Mouse (Mus musculus) MEL (cell line): ENCODE results near the gene Galntl6.

Experiments used
- CTCF ChIP-seq, 3 experiments: IDR thresholded peaks in 2 of 3; conservative IDR thresholded peaks in 1 of 3; 2 replicates each; pipeline ENCODE4 v1.5.1; 2011 to 2012; ENCODE audit warnings: low read length in 3 of 3, low read depth in 2 of 3, mild to moderate bottlenecking in 2 of 3, improper control_type of control experiment in 1 of 3, inconsistent platforms in 1 of 3, mixed read lengths in 1 of 3, moderate library complexity in 1 of 3; ENCODE audit not compliant: control insufficient read depth in 1 of 3, insufficient read depth in 1 of 3, poor library complexity in 1 of 3, severe bottlenecking in 1 of 3
- EP300 ChIP-seq, 2 experiments: IDR thresholded peaks; 2 replicates each; pipeline ENCODE4 v1.6.1; 2011; ENCODE audit warnings: improper control_type of control experiment in 2 of 2, low read length in 2 of 2, low read depth in 1 of 2, mild to moderate bottlenecking in 1 of 2
- HCFC1 ChIP-seq: IDR thresholded peaks from 2 replicates; pipeline ENCODE4 v1.6.1; 2012; ENCODE audit warnings: low read depth, mild to moderate bottlenecking, inconsistent platforms, low read length, improper control_type of control experiment, moderate library complexity
- MAFK ChIP-seq: IDR thresholded peaks from 2 replicates; pipeline ENCODE4 v1.6.1; 2011; ENCODE audit warnings: low read depth, mild to moderate bottlenecking, low read length, improper control_type of control experiment, borderline replicate concordance
- MAX ChIP-seq: IDR thresholded peaks from 2 replicates; pipeline ENCODE4 v1.6.1; 2011; ENCODE audit warnings: low read length, improper control_type of control experiment
- MAZ ChIP-seq: IDR thresholded peaks from 2 replicates; pipeline ENCODE4 v1.6.1; 2012; ENCODE audit warnings: low read depth, mild to moderate bottlenecking, inconsistent platforms, low read length, improper control_type of control experiment
- MYC ChIP-seq: IDR thresholded peaks from 2 replicates; pipeline ENCODE4 v1.6.1; 2011; ENCODE audit warnings: low read depth, mild to moderate bottlenecking, low read length, improper control_type of control experiment, moderate library complexity
- NRF1 ChIP-seq: IDR thresholded peaks from 2 replicates; pipeline ENCODE4 v1.6.1; 2014; ENCODE audit warnings: low read depth, mild to moderate bottlenecking, inconsistent platforms, low read length, improper control_type of control experiment, moderate library complexity; ENCODE audit not compliant: poor library complexity, insufficient read depth, severe bottlenecking
- POLR2A ChIP-seq, 2 experiments: IDR thresholded peaks; 2 replicates each; pipeline ENCODE4 v1.6.1; 2011 to 2012; ENCODE audit warnings: low read length in 2 of 2, mild to moderate bottlenecking in 2 of 2, control low read depth in 1 of 2, improper control_type of control experiment in 1 of 2, low read depth in 1 of 2, moderate library complexity in 1 of 2; ENCODE audit not compliant: control insufficient read depth in 1 of 2, insufficient read depth in 1 of 2, poor library complexity in 1 of 2
- TAL1 ChIP-seq: IDR thresholded peaks from 2 replicates; pipeline ENCODE4 v1.6.1; 2012; ENCODE audit warnings: mild to moderate bottlenecking, inconsistent platforms, low read length, moderate library complexity, mixed read lengths
- ZKSCAN1 ChIP-seq: IDR thresholded peaks from 2 replicates; pipeline ENCODE4 v1.6.1; 2012; ENCODE audit warnings: low read depth, mild to moderate bottlenecking, inconsistent platforms, low read length, improper control_type of control experiment, moderate library complexity
- ZMIZ1 ChIP-seq: IDR thresholded peaks from 2 replicates; pipeline ENCODE4 v1.6.1; 2012; ENCODE audit warnings: low read depth, mild to moderate bottlenecking, inconsistent platforms, low read length, improper control_type of control experiment, moderate library complexity

DNA sequence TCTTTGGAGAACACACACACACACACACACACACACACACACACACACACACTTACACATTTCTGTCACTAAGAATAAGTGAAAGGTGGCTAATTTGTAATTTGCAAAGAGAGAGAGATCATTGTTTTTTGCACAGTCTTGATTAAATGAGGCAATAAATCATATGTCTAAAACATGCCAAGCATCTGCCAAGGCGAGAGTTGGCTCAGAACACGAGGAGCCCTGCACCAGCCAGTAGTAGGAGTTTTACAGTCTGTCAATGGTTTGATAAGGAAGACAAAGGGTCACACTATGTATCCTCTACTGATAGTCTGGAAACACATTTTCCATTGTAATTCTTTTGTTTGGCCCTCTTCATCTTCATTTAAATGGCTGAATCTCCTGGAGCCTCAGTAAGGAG is 938.3 kb downstream of the Galntl6 start:
- TF ChIP-seq MAFK: no peak
- TF ChIP-seq CTCF (IDR thresholded peaks at IDR 0.05 in 2 of 3, conservative IDR thresholded peaks at IDR 0.05 in 1 of 3; ENCODE audit: control insufficient read depth in 1 of 3, insufficient read depth in 1 of 3, low read depth in 2 of 3, low read length in 3 of 3, poor library complexity in 1 of 3, severe bottlenecking in 1 of 3): no peak
- no peak for TF ChIP-seq HCFC1
- TF ChIP-seq ZMIZ1: no peak
- no peak for TF ChIP-seq MAX
- TF ChIP-seq NRF1: no peak
- no peak for TF ChIP-seq ZKSCAN1
- TF ChIP-seq EP300 (IDR thresholded peaks at IDR 0.05; ENCODE audit: low read depth in 1 of 2, low read length in 2 of 2): no peak
- TF ChIP-seq TAL1: no peak
- TF ChIP-seq POLR2A (IDR thresholded peaks at IDR 0.05; ENCODE audit: control insufficient read depth in 1 of 2, insufficient read depth in 1 of 2, low read depth in 1 of 2, low read length in 2 of 2, poor library complexity in 1 of 2): no peak
- TF ChIP-seq MAZ: no peak
- TF ChIP-seq MYC: no peak
